Mouse (Mus musculus) kidney, adult 2 months (tissue): ENCODE data around the gene Palm.

Source experiments
- CTCF ChIP-seq: fragments of 200-500 bp; conservative IDR thresholded peaks from 2 replicates; pipeline ENCODE4 v1.5.1; 2011; ENCODE audit warnings: low read depth, mild to moderate bottlenecking, control low read depth, low read length, moderate library complexity, mixed read lengths; ENCODE audit not compliant: insufficient read depth, insufficient read length
- POLR2A ChIP-seq: fragments of 200-500 bp; IDR thresholded peaks from one replicate; pipeline ENCODE4 v1.6.1; 2011; ENCODE audit warnings: low read depth, low read length, control low read depth

DNA sequence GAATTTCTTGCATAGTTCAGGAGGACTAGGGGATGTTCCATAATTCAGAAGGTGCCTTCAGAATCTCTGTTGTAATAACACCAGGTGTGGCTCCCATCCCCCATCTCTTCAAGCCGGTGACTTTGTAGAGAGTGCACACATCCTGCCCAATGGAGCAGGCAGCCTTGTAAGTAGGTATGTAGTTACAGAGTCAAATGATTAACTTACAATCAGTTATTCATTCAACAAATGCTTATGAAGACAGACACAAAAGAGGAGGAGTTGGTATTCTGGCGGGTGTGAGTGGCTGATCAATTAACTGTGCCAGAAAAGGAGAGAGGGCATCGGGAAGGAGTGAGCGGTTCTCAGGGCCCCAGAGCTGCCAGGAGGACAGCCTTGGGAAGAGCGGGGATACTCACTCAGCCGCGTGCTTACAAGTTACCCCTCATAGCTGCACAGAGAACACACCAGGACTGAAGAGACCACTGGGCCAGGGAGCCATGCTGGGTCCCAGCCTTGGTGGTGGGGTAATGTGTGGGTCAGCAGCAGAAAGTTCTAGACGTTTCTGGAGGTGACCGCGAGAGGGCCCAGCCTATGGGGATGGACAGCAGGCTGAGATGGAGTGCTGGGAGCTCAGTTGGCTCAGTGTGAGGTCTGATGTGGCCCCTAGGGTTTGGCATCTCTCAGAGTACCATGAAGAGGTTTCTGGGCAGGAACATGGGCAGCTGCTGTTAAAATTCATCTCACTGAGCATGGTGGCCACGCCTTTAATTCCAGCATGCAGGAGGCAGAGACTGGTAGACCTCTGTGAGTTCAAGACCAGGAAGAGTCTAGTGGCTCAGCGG is 22.5 kb downstream of the Palm start:
- TF ChIP-seq CTCF: no peak
- TF ChIP-seq POLR2A: peak; percentile 23
